Mouse (Mus musculus) liver, adult 2 months (tissue): ENCODE measurements at regions not wholly inside any gene's neighbourhood (a gene's known extent, or its start where the extent isn't known, plus 50 kb on each side); places are given as distances from the start of the nearest gene placed in this dataset.

ENCODE experiments used
- CTCF ChIP-seq: fragments of 200-500 bp; IDR thresholded peaks from 2 replicates; pipeline ENCODE4 v1.5.1; 2011; ENCODE audit warnings: low read depth, low read length, control low read depth
- POLR2A ChIP-seq: fragments of 200-500 bp; IDR thresholded peaks from 2 replicates; pipeline ENCODE4 v1.6.1; 2011; ENCODE audit warnings: low read length, control low read depth; ENCODE audit not compliant: insufficient read depth; ENCODE audit errors: extremely low read depth

DNA sequence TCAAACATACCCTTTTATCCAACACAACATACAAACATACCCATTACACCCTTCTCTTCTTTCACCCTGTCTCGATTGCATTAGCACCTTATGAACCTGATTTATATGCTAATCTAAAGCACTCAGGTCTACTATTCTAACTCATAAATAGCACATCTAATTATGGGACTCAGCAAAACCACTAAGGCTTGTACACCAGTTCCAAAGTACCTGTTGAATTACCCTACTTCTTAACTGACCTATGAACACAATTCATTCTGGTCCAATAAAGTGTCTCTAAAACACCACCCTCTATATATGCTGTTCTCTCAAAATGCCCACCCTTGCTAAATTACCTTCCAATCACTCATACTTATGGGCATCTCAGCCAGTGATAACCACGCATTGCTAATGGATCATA lies 452.7 kb upstream of the Atp2b1 start:
- no peak for TF ChIP-seq CTCF
- TF ChIP-seq POLR2A: no peak
